Mouse (Mus musculus) forebrain, postnatal 0 days (tissue): Measurements from ENCODE around the gene Tcf7l1. TPM values are rescaled to one million over a fixed set of nuclear protein-coding genes. Genes with fewer than 3 reads are reported as not detected.
A peak's percentile ranks its signal among the peaks of the same experiment; 100 is the strongest.

Experiments used
- ATAC-seq: fragments of 200-750 bp; cut with Nextera tagmentation; 2 replicates; pipeline ENCODE4 v1.8.0; 2017; ENCODE audit warnings: mild to moderate bottlenecking, moderate library complexity
- DNase-seq: peaks from one replicate; pipeline ENCODE4 v3.0.0-alpha.2; 2015
- H3K27ac ChIP-seq: fragments of 300-500 bp; sonication (generic); 2 replicates; pipeline ENCODE4 v1.5.1; 2014; ENCODE audit warnings: low read depth, mild to moderate bottlenecking, antibody characterized with exemption, low read length, moderate library complexity, mixed read lengths
- H3K27me3 ChIP-seq: fragments of 300-500 bp; sonication (generic); 2 replicates; pipeline ENCODE4 v1.6.1; 2014; ENCODE audit warnings: mild to moderate bottlenecking, low read length, mixed read lengths; ENCODE audit not compliant: insufficient read depth
- H3K36me3 ChIP-seq: fragments of 300-500 bp; sonication (generic); 2 replicates; pipeline ENCODE4 v1.6.1; 2014; ENCODE audit warnings: mild to moderate bottlenecking, moderate library complexity; ENCODE audit not compliant: insufficient read depth
- H3K4me1 ChIP-seq: fragments of 300-500 bp; sonication (generic); 2 replicates; pipeline ENCODE4 v1.6.1; 2014; ENCODE audit warnings: antibody characterized with exemption; ENCODE audit not compliant: insufficient read depth
- H3K4me2 ChIP-seq: fragments of 300-500 bp; sonication (generic); 2 replicates; pipeline ENCODE4 v1.6.1; 2014; ENCODE audit warnings: low read depth, mild to moderate bottlenecking, moderate library complexity
- H3K4me3 ChIP-seq: fragments of 300-500 bp; sonication (generic); 2 replicates; pipeline ENCODE4 v1.5.1; 2014; ENCODE audit warnings: low read depth, low read length, mixed read lengths
- H3K9ac ChIP-seq: fragments of 300-500 bp; sonication (generic); 2 replicates; pipeline ENCODE4 v1.6.1; 2014; ENCODE audit warnings: mild to moderate bottlenecking
- H3K9me3 ChIP-seq: fragments of 300-500 bp; sonication (generic); 2 replicates; pipeline ENCODE4 v1.6.1; 2016; ENCODE audit warnings: low read length
- CTCF ChIP-seq: sonication (generic); IDR thresholded peaks from 2 replicates; pipeline ENCODE4 v1.5.1; 2016; ENCODE audit warnings: antibody characterized with exemption, control low read depth, low read depth
- WGBS: fragments of 180-500 bp; shearing (Covaris S2); extraction: QIAGEN DNeasy Blood & Tissue Kit; methylation state at CpG from one replicate; pipeline ENCODE4 v1.1.7; 2014; 5-methylcytosine and 5-hydroxymethylcytosine counted together
- polyA plus RNA-seq: library from polyadenylated mRNA; unstranded; fragments of >200 nt; fragmentation: Nextera tagmentation; extraction: Ambion mirVana; gene quantifications from 2 replicates; pipeline ENCODE4 v1.2.1, GENCODE M21; 2015
- total RNA-seq: library from RNA; depleted of rRNA; stranded (reverse); fragments of >200 nt; gene quantifications from 2 replicates; pipeline ENCODE4 v1.2.3, GENCODE M21; 2014

Tcf7l1 gene
- total and polyA plus RNA-seq, 2 experiments from 2014 or later: 1.1 to 4.5 TPM

DNA sequence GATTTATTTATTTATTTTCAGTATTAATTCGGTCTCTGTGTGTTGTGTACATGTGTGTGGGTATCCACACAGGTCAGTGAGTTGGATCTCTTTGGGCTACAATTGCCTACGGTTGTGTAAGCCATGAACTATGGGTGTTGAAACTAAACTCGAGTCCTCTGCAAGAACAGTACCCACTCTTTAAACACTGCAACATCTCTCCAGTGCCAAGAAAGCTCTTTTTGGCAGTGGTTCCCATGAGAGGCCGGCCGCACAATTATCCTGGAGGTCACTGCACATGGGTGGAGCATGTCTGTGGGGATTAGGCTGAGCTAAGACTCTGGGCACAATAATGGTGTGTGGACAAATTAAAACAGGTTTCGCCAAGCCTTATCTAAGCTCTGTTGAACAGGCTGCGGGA, 135.6 kb downstream of the Tcf7l1 start:
- TF ChIP-seq CTCF: no peak
- 18% methylated on average over 7 of the region's 7 CpGs for WGBS
- ATAC-seq (peak; percentile 53; the same call in 1 of the 2 replicates), DNase-seq (peak; percentile 54)
- H3K4me1 ChIP-seq: no peaks in the 10 kb centered on the region
- no peak overlapping the region for H3K4me2 ChIP-seq
- H3K9ac ChIP-seq: no peak overlapping the region
- H3K9me3 ChIP-seq: no peaks in the 10 kb centered on the region
- H3K4me3 ChIP-seq: no peak overlapping the region
- no peak overlapping the region for H3K27ac ChIP-seq
- no peaks in the 10 kb centered on the region for H3K36me3 ChIP-seq
- no peaks in the 10 kb centered on the region for H3K27me3 ChIP-seq

DNA sequence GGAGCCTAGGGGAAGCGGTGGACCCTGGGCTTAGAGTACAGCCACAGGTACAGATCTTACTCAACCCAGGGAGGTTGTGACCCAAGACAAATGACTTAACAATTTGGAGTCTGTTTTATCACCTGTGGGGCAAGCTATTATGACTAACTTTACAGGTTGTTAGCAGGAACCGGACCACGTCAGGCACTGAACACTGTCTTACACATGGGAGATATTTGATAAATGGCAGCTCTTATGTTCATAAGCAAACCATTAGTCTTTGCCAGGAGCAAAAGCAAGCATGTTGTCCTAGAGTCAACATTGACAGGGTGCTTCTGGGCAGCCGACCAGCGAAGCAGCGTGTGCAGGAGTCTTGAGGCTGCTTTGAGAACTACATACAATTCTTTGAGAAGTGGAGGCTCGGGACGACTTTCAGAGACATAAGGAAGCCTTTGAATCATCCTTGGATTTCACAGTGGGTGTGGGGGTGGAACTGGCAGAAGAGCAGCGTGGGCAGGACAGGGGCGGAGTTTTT, 138.7 kb downstream of the Tcf7l1 start:
- no peak overlapping the region for H3K27ac ChIP-seq
- H3K4me1 ChIP-seq: no peaks in the 10 kb centered on the region
- WGBS: 65% methylated on average over 10 of the region's 10 CpGs
- peak; percentile 41 for DNase-seq
- H3K36me3 ChIP-seq: no peaks in the 10 kb centered on the region
- no peak overlapping the region for H3K4me2 ChIP-seq
- no peak for TF ChIP-seq CTCF
- H3K27me3 ChIP-seq: no peaks in the 10 kb centered on the region
- H3K9ac ChIP-seq: no peak overlapping the region
- H3K4me3 ChIP-seq: no peak overlapping the region
- H3K9me3 ChIP-seq: no peaks in the 10 kb centered on the region
- no peak for ATAC-seq

DNA sequence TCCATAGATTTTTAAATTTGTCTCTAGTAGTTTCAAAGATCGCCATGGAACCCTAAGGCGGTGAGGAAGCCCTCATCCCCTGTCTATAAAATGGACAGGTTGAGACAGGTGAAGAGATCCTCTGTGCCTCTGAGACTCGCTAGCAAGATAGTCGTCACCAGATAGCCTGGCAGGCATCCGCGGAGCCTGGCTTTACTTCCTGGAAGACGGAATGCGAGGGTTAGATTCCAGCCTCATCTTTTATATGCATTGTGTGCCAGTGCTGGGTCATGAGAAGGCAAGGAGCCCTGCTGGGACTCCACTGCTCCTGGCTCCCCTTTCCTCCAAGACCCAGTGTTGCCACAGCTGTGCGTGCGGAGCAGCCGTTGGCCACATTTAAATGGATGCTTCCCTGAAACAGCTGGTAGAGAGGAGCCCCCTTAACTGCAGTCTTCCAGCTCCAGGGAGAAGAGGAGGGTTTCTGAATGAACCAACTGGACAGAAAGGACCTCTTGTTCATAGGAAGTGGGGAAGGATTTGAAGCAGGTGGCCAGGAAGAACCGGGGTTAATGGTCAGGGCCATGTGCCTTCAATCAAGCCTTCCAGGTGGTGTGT, 141.0 kb downstream of the Tcf7l1 start:
- no peak overlapping the region for H3K4me2 ChIP-seq
- no peaks in the 10 kb centered on the region for H3K36me3 ChIP-seq
- no peak for TF ChIP-seq CTCF
- H3K4me1 ChIP-seq: no peaks in the 10 kb centered on the region
- no peak overlapping the region for H3K27ac ChIP-seq
- H3K9ac ChIP-seq: no peak overlapping the region
- WGBS: 57% methylated on average over 12 of the region's 12 CpGs
- DNase-seq (no peak), ATAC-seq (no peak)
- H3K9me3 ChIP-seq: no peaks in the 10 kb centered on the region
- no peaks in the 10 kb centered on the region for H3K27me3 ChIP-seq
- H3K4me3 ChIP-seq: no peak overlapping the region

DNA sequence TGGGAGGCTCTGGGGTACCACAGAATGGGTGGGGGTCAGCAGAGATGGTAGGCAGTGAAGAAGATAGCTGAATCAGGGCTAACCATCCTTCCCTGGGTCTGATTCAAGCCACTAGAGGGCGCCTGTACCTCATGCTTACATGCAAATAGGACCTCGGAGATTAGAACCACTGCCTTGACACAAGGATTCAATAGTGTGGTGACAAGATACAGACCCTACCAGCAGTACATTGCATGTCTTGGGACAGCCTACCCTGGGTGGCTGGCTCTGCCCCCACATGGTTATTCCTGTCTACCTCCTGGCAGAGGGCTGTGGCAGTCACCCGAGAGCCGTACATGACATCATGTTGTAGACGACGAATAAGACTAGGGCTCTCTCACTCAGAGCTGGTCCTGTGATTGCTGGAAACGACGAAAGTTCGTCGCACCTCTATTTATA, 141.7 kb downstream of the Tcf7l1 start:
- H3K9ac ChIP-seq: no peak overlapping the region
- no peak overlapping the region for H3K4me2 ChIP-seq
- ATAC-seq: peak; percentile 82
- 44% methylated on average over 10 of the region's 10 CpGs for WGBS
- no peak overlapping the region for H3K27ac ChIP-seq
- no peaks in the 10 kb centered on the region for H3K36me3 ChIP-seq
- H3K4me1 ChIP-seq: no peaks in the 10 kb centered on the region
- DNase-seq: peak; percentile 88
- H3K27me3 ChIP-seq: no peaks in the 10 kb centered on the region
- no peak overlapping the region for H3K4me3 ChIP-seq
- TF ChIP-seq CTCF: peak; percentile 95
- H3K9me3 ChIP-seq: no peaks in the 10 kb centered on the region

DNA sequence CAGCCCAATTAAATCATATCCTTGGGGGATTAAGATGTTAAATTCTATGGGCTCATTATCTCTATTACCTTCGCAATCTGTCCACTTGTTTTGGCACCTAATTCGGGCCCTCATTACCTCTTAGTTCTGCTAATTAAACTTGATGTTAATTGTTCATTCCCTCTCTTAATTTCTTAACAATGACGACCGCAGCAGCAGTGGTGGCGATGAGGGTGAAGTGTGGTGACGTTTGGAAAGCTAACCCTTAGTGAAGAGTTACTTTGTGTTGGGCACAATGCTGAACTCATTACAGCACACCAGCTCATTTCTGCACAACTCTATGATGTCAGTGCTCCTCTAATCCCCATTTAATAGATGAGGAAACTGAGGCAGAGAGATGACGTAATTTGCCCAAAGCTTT, 143.7 kb downstream of the Tcf7l1 start:
- Histone ChIP-seq H3K9me3 (no peaks in the 10 kb centered on the region), H3K27me3 (no peaks in the 10 kb centered on the region), H3K4me2 (no peak overlapping the region), H3K27ac (no peak overlapping the region), H3K36me3 (no peaks in the 10 kb centered on the region), H3K9ac (no peak overlapping the region), H3K4me3 (no peak overlapping the region), H3K4me1 (no peaks in the 10 kb centered on the region)
- ATAC-seq: no peak
- DNase-seq: no peak
- WGBS: 19% methylated on average over 7 of the region's 7 CpGs
- TF ChIP-seq CTCF: no peak

DNA sequence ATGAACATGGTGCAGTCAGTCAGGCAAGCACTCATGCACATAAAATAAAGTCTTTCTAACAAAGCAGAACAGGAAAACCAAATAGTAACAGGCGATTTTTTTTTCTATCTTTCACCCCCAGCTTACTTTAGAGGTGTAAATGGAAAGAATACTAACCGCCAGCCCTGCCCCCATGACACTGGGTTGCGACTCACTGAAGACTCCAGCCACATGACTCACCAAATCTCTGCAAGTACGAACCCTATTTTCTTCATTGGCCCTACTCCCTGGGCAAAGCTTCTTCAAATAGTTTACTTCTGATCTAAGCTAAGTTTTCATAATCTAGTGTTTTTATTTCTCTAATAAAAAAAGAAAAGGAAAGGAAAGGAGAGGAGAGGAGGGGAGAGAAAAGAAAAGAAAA, 144.5 kb downstream of the Tcf7l1 start:
- H3K27ac ChIP-seq: no peak overlapping the region
- 59% methylated on average over 4 of the region's 4 CpGs for WGBS
- no peak overlapping the region for H3K4me3 ChIP-seq
- H3K4me2 ChIP-seq: no peak overlapping the region
- no peaks in the 10 kb centered on the region for H3K4me1 ChIP-seq
- no peak overlapping the region for H3K9ac ChIP-seq
- TF ChIP-seq CTCF: no peak
- DNase-seq (no peak), ATAC-seq (no peak)
- H3K27me3 ChIP-seq: no peaks in the 10 kb centered on the region
- no peaks in the 10 kb centered on the region for H3K36me3 ChIP-seq
- no peaks in the 10 kb centered on the region for H3K9me3 ChIP-seq

DNA sequence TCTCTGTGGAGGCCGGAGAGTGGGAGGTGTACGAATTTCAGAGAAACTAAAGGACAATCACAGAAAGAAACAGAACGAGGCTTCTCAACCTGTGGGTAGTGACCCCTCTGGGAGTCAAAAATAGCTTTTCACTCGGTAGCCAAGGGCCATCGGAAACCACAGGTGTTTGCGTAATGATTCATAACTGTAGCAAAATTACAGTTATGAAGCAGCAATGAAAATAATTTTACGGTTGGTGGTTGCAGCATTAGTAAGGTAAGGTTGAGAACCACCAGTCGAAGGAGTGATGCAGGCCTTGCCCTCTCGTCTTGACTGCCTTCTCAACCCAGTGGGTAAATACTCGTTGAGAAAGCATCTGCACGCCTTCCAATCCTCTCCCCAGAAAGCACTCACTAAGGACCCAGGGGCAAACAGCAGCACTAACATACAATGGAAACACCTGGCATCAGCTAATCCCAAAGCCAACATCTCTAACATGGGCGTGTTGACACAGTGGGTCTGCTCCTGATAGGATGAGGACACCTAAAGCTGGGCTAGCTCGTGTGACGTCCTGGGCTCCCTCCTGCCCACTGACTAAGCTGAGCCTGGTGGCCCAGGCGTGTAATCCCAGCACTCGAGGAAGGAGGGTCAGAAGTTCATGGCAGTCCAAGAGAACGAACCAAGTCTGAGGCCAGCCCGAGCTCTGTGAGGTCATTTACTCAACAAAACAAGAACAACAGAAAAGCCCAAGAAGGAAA, 147.7 kb downstream of the Tcf7l1 start:
- DNase-seq (no peak), ATAC-seq (no peak)
- Histone ChIP-seq H3K4me1 (no peaks in the 10 kb centered on the region), H3K9ac (no peak overlapping the region), H3K9me3 (no peaks in the 10 kb centered on the region), H3K27ac (no peak overlapping the region), H3K36me3 (no peaks in the 10 kb centered on the region), H3K4me3 (no peak overlapping the region), H3K27me3 (no peaks in the 10 kb centered on the region), H3K4me2 (no peak overlapping the region)
- WGBS: 88% methylated on average over 18 of the region's 18 CpGs
- no peak for TF ChIP-seq CTCF
